Mouse (Mus musculus) R1 (cell line): ENCODE data around the gene Prss36.

Experiments used
- DNase-seq: peaks from one replicate; pipeline ENCODE4 v3.0.0-alpha.2; 2018; ENCODE audit warnings: low read depth, low spot score

The Prss36 gene

DNA sequence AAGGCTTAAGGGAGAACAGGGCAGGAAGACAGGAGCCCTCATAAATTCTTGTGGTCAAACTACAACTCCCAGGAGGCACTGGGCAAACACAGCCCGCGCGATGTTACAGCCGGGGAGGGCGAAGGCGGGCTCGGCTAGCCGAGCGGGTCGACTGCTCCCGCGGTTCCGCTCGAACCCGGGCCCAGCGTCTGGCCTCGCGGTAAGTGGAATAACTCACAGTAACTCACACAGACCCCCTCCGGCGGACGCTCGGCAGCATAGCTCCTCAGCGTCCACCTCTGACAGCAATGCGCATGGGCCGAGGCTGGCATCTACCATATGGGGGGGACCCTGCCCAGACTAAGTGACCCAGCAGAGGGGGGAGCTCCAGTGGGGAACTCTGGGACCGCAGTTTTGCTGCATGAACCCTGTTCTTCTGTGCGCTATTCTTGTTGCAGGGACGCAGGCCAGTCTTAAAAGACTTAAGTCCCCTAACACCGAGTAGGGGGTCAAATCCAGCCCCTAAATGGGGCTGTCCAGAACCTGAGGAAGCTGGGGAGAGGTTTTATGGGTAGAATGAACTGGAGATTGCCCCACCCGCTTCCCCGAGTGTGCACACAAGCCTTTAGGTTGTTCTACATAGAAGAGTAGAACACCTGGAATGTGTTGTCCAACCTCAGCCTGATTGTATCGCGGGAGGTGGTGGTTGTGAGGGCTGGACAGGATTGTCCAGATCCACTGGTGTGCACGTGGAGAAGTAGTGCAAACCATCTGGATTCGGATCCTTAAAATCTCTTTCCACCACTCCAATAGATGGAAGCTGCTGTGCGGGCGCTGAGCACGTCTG, 42.3 kb downstream of the Prss36 start, which contains the start of gene Bckdk:
Bckdk (plus strand) TSS at position 112 of the 826 bp plus-strand sequence.
- DNase-seq: peak; percentile 91

DNA sequence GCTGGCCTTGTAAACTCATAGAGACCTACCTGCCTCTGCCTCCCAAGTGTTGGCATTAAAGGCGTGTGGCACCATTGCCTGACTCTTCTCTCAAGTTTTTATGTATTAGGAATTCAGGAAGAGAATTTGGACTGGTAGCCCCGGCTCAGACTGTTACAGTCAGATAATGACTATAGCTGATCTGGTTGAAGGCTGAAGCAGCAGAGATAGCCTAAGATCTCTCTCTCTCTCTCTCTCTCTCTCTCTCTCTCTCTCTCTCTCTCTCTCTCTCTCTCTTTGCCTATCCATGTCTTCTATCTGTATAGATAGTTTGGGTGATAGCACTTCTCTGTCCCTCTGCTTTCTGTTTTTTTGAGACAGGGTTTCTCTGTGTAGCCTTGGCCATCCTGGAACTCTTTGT, 44.8 kb downstream of the Prss36 start:
- no peak for DNase-seq

DNA sequence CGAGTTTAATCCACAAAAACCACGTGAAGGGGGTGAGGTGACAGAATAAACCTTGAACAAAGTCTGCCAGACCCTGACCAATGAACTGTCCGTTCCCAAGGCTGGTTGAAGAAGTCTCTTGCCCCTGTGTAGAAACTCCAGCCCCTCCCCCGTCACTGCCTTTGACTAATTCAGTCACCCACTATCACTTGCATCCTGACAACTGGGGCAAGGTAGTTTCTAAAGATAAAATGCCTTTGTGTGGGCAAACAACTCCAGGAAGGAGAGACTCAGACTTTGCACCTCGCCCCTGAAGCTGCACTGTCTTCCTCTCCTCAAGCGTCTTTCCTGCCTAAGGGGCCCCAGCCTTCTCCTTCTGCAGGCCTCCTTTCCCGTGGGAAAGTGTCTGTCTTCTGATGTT, 46.5 kb downstream of the Prss36 start:
- no peak for DNase-seq

DNA sequence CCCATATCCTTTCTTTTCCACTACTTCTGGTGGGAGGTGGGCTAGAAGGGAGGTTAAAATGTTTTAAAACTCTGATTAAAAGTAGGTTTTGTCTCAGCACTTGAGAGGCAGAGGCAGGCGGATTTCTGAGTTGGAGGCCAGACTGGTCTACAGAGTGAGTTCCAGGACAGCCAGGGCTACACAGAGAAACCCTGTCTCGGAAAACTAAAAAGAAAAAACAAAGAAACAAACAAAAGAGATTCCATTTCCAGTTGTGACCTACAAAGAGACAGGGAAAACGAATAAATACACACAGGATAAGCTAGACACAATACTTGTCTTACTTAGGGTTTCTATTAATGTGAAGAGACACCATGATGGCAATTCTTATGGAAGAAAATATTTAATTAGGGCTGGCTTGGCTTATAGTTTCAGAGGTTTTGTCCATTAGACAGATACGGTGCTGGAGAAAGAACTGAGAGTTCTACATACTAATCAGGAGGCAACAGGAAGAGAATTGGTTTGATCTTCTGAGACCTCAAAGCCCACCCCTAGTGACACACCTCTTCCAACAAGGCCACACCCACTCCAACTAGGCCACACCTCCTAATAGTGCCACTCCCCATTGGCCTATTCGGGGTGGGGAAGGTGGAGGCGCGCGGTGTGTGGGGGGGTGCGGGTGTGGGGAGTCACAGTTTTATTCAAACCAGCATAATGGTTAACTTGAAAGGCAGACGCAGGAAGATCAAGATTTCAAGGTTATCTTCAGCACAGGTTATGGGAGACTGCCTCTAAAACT, 48.2 kb downstream of the Prss36 start:
- DNase-seq: peak; percentile 82

DNA sequence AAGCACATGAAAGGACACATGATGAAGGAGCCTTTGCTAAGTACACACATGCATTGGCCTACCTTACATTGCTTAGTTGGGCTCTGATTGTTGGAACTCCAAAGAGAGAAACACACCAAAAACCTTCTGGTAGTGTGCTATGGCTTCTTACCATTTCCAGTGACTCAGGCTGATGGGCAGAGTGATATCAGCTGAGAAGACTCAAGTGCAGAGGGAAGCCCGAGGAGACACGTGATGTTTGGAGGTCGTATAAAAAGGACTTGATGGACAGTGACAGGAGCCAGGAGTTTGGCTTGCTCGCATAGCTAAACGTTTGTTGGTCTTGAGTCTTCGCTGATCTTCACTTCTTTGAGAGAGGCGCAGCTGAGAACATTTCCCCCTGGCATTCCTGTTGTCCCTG, 49.0 kb downstream of the Prss36 start:
- no peak for DNase-seq

DNA sequence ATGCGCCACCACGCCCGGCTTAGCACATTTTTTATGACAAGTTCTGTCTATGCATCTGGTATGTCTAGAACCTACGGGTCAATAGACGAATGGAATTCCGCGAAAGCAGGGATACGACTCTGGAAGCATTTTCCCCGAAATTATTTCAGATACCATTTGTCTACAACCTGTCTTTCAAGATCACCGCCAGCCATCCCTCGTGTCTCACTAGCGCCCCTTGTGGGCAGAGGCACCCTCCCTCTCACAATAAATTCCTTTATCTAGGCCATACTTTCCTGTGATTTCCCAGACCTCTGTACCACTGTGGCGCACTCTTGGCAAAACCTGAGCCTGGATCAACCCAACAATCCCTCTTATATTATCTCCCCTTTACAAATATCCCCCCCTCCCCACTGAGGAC, 50.1 kb downstream of the Prss36 start:
- peak; percentile 89 for DNase-seq

DNA sequence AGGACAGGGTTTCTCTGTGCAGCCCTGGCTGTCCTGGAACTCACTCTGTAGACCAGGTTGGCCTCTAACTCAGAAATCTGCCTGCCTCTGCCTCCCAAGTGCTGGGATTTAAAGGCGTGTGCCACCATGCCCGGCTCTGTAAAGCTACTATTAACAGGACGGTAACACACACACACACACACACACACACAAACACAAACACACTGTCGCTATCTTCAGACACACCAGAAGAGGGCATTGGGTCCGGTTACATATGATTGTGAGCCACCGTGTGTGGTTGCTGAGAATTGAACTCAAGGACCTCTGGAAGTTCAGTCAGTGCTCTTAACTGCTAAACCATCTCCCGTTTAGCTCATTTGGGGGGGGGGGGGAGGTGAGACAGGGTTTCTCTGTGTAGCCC, 50.6 kb downstream of the Prss36 start:
- peak; percentile 21 for DNase-seq

DNA sequence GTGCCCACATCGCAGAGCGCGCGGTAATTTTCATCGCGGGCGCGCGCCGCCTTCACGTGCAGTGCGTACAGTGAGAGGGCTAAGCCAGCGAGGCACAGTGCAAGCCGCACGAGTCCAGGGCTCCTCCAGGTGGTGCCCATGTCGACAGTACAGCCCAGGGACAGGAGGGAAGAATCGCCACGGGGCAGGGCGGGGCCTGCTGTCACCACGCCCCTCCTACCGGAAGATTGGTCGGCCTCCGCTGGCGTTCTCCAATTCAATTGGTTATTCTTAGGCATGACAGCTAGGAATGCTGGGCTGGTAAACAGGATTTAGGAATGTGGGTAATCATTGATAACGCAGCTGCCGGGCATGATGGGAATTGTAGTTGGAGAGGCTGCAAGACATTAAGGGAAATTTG, 51.1 kb downstream of the Prss36 start, which contains the start of the genes Gm21974 and Vkorc1:
Gm21974 (minus strand) TSS at position 13 of the 400 bp plus-strand sequence.
Vkorc1 (minus strand) TSS at position 176 of the 400 bp plus-strand sequence.
- DNase-seq: peak; percentile 98

DNA sequence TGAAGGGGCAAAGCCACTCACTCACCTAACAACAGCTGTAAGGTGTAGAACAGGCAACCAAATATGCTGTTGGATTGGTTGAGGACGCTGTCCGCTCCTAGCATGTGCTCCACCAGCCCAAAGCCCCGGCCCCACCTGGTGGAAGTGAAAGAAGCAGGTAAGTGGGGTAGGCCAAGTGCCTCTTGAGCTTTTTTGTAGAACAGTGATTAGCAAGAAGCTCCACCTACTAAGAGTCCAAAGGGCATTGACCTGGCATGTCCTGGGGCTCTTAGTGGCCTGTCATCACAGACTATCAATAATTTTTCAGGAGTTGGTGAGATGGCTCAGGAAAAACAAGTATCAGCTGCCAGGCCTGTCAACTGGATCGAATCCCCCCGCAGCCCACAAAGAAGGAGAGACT, 52.0 kb downstream of the Prss36 start:
- no peak for DNase-seq

DNA sequence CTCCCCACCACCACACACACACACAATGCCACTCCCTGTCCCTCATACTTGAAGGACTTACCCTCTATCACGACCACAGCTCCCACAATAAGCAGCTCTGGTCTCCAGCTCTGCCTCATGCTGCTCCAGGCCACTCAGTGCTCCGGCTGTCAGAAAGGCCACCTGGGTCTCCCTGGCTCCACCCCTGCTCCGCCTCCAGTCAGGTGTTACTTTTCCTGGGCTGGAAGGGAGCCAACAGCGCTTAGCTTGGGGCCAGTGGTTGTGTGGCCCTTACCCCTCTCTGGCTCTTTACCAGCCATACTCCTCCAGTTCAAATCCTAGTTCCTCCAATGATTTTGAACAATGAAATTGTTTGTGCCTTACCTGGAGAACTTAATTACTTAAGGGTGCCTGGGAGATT, 55.7 kb downstream of the Prss36 start, which contains the start of gene Prss53:
Prss53 (minus strand) TSS at position 173 of the 400 bp plus-strand sequence.
- DNase-seq: no peak

DNA sequence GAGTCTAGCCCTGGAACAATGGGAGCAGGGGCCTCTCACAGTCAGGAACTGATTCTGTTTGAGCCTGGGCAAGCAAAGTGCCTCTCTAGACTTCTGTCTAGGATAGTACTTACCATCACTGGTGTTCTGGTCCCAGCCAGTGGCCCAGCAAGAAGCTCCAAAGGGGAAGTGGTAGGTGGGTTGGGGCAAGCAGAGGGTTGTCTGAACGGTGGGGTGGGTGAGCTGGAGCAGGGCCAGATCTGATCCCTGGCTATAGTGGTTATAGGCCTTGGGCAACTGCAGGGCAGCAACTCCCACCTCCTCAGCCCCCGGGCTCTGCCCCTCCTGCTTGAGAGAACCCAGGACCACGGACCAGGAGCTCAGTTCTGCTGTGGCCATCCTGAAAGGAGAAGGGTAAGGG, 57.7 kb downstream of the Prss36 start:
- no peak for DNase-seq

DNA sequence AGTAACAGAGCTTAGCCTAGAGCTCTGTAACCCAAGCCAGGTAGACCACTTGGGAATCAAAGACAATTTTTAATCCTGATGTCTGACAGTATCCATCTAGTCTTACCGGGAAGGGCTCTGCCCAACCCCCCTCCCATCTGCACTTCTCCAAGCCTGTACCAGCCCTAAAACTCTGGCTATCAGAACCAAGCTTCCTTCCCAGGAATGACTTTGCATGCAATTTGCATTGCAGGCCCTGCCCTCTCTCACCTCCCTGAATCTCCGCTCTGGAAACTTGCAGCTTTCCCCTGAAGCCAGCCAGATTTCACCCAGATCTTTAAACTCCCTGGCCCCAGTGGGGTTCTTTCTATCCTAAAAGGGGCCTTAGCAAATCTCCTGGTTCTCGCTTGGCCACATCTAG, 58.7 kb downstream of the Prss36 start:
- DNase-seq: peak; percentile 54

DNA sequence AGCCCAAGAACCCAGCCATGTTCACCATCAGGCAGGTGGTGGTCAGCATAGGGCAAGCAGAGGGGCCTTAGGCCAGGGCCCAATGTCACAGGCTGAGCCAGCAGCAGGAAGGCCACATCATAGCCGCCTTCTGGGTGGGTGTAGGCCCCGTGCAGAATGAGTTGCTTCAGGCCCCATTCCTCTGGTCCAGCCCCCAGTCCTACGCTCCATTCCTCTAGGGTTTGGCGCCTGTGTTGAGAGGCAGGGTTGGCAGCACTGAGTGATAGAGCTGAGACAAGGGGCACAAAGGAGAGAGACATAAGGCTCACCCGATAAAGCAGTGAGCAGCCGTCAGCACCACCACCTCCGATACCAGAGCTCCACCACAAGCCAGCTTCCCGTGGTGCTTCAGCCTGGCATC, 59.3 kb downstream of the Prss36 start:
- DNase-seq: no peak

DNA sequence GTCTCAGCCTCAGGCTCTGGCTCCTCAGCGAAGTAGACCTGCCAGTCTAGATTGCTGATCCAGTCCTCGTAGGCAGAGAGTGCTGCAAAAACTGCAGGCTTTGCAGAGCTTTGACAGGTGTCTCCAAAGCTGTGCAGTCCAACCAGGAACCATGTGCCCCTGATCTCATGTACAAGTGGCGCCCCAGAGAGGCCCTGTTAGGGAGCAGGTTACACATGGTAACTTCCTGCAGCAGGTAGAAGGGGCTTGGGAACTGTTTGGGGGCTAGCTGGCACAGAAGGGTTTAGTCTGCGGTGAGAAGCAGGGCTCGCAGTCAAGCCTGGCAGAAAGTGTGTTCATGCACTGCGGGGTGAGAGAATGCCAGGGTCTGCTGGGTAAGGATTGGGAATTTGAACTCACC, 60.0 kb downstream of the Prss36 start:
- DNase-seq: no peak

DNA sequence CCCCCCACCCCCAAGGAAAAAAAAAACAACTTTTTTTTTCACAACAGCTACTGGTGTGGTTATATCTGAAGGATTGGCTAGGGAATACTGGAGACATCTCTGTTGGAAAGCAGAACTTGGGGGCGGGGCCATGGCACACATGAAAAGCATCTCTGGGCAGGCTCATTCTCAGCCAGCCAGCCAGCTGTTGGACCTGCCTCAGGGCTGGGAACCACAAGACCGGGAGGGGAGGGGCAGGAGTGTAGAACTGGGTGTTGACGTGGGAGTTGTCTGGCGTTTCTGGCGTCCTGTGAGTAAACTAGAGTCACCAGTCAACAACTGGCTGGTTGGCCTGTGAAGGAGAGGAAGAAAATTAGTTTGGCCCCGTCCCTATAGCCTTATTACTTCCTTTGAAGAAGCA, 60.6 kb downstream of the Prss36 start:
- peak; percentile 79 for DNase-seq
